Mouse (Mus musculus) v-Abl transformed pro-B cells (cell line): Measurements from ENCODE around the gene Cabp2.

Experiments used
- in situ Hi-C, 2 experiments: fragments of 400-800 bp; cut with MboI; formaldehyde crosslinking; loops; one replicate each; pipeline ENCODE4 v1.15.1; 2025; ENCODE audit not compliant: unreplicated experiment in 2 of 2

Gene Cabp2

GRCm38 (mm10) chr19:4115816-4116215 is 34.4 kb downstream of the Cabp2 start:
- in situ Hi-C loops: no loop called here

DNA sequence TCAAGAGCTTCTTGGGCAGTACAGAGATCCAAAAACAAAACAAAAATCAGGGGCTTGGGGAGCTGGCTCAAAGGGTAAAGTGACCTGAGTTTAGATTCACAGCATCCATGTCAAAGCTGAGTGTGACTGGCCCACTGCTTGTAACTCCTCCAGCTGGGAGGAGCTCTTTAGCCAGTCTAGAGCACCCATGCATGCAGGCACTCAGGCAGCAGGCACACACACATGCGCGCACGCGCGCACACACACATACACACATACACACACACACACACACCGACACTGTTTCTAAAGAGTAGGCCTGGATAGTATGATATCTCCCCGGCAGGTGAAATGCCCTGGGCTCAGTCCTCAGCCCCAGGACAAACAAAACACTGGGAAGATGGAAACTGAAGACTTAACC is 35.6 kb downstream of the Cabp2 start:
- in situ Hi-C loops: no loop called here

GRCm38 (mm10) chr19:4118350-4118749 is 37.0 kb downstream of the Cabp2 start:
- in situ Hi-C loops: no loop called here

GRCm38 (mm10) chr19:4119716-4120487 is 38.5 kb downstream of the Cabp2 start:
- in situ Hi-C loops: loop anchor here in 1 of 2 experiments (5.0 kb wide), 1 partner anchor 82 kb away; the partner anchor contains the start of gene Rad9a

DNA sequence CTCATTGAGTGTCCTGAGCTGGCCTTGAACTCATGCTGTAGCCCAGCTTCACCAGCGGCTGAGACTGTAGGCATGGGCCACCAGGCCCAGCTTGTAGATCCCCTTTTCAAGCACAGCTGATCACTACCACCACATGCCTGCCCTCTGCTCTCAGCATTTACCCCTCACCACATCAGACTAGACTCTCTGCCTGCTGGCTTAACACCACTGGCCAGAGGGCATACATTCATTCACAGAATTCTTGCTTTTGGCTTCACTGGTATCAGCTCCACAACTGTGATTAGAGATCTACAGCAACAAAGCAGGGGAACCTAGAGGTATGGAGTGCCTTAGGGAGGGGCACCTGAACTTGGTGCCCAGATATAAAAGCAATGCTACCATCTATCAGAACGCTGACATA is 39.1 kb downstream of the Cabp2 start:
- in situ Hi-C loops: loop anchor here in 1 of 2 experiments (5.0 kb wide), 1 partner anchor 82 kb away; the partner anchor contains the start of gene Rad9a

- in situ Hi-C loops: loop anchor here in 1 of 2 experiments (5.0 kb wide), 1 partner anchor 81 kb away; the partner anchor contains the start of gene Rad9a
Measured at GRCm38 (mm10) chr19:4121097-4121805, 39.9 kb downstream of the Cabp2 start.

DNA sequence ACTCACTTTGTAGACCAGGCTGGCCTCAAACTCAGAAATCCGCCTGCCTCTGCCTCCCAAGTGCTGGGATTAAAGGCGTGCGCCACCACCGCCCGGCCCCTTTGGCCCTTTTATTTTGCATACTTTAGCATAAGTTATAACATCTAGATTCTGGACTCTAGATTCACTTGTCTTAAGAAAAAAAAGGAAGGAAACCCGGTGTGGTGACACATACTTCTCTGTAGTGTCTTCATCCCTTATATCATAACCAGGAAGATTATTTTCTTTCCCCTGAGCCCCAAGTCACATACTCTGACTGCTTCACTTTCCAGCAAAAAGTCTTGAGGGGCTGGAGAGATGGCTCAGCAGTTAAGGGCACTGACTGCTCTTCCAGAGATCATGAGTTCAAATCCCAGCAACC is 40.5 kb downstream of the Cabp2 start:
- in situ Hi-C loops: loop anchor here in 1 of 2 experiments (5.0 kb wide), 1 partner anchor 80 kb away; the partner anchor contains the start of gene Rad9a

GRCm38 (mm10) chr19:4122411-4123370 is 41.3 kb downstream of the Cabp2 start:
- in situ Hi-C loops: loop anchor here in 1 of 2 experiments (5.0 kb wide), 1 partner anchor 80 kb away; the partner anchor contains the start of gene Rad9a

GRCm38 (mm10) chr19:4124432-4124831 is 43.1 kb downstream of the Cabp2 start:
- in situ Hi-C loops: loop anchor here in 1 of 2 experiments (5.0 kb wide), 1 partner anchor 78 kb away; the partner anchor contains the start of gene Rad9a

DNA sequence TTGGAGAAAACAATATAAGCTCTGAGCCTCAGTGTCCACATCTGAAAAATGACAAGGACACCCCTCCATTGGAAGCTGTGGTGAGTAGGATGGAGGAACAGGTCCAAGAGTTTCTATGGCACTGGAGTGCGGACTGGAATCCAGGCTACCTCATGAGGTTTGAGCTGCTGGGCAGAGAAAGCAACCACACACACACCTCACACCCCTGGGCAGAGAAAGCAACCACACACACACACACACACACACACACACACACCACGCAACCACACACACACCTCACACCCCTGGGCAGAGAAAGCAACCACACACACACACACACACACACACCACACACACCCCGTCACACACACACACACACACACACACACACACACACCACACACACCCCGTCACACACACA is 43.9 kb downstream of the Cabp2 start:
- in situ Hi-C loops: loop anchor here in 1 of 2 experiments (5.0 kb wide), 1 partner anchor 77 kb away; the partner anchor contains the start of gene Rad9a

DNA sequence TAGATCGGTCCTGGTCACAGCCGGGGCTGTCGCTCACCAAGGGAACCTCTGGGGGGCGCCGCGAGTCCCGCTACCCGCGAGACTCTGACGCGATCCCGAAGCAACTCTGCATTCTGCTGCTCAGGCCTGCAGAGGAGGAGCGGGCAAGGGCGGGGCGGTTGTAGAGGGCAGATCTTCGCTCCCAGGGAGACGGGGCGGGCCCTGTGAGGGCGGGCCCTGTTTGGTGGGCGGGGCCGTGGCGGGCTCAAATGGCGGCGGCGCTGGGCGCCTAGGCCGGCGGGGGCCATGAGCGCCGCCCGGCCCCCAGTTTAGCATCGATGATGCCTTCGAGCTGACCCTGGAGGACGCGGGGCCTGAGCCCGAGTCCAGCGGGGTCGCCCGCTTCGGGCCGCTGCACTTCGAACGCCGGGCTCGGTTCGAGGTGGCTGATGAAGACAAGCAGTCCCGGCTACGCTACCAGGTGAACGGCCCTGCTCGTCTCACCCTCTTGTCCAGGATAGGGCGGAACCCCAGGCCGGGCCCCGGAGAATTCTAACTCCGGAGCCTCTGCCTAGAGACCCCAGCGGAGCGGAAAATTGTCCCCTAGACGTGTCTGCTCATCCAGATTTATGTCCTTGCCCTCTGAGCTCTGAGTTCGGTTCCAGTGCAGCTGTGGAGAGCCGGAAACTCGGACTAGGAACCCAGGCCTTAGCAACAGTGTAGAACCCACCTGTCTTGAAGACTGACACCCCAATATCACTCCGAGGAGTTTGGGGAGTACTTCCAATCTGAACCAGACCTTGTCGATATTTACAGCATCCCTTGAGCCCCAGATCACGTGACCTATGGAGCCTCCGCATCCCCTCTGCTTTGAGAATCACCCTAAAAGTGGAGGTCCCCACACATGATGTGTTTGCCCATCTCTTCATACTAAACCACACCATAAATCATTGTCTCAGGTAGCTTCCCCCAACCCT is 44.6 kb downstream of the Cabp2 start, which contains the start of gene Aip:
Gene Aip (minus strand): TSS at position 118 of the 956 bp plus-strand sequence.
- in situ Hi-C loops: loop anchor here in 1 of 2 experiments (5.0 kb wide), 1 partner anchor 76 kb away; the partner anchor contains the start of gene Rad9a

DNA sequence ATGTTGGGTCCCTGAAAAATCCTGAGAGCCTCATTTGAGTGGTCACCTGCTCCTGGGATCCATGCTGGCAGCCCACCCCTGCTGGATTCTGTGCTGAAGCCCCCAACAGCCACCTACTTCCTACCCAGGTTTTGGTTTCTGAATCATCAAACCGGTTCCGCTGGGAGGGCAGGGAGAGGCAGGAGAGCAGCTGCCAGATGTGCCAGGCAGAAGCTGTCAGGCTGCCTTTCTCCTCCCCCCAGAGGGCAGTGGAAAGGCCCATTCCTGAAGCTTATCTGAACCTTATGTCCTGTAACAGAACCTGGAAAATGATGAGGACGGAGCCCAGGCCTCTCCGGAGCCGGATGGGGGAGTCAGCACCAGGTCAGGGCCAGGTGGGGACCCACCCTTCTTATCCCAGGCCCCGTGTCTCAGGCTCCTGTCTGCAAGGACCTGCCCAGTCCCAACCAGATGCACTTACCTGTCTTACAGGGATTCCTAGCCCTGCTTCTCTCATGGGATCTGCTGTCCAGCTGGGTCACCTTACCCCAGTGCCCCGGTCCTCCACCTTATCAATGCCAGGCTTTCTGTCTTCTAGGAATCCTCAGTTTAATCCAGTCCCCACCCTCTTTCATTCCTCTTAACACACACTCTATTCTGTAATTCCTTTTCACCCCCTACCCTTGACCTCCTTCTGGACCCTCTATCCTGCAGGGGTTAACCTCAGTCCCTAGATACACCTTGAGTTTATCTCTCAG is 45.5 kb downstream of the Cabp2 start:
- in situ Hi-C loops: loop anchor here in 1 of 2 experiments (5.0 kb wide), 1 partner anchor 75 kb away; the partner anchor contains the start of gene Rad9a

- in situ Hi-C loops: loop anchor here in 1 of 2 experiments (5.0 kb wide), 1 partner anchor 73 kb away; the partner anchor contains the start of gene Rad9a
Measured at GRCm38 (mm10) chr19:4129462-4129861, 48.1 kb downstream of the Cabp2 start.

DNA sequence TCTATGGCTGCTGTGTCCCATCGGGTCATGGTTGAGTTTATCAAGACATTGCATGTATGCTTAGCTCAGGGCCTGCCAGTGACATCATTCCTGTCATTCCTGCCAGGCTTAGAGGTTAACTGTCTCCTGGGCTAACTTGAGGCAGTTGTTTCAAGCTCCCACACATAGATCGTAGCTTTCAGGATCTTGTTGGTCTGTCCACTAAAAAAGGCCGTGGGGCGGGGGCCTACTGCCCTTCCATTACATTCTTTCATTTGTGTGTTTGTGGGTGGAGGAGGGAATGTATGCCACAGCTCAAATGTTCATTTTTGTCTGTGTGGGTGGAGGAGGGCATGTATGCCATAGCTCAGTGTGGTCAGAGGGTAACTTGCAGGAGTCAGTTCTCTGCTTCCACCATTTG is 48.7 kb downstream of the Cabp2 start:
- in situ Hi-C loops: no loop called here

DNA sequence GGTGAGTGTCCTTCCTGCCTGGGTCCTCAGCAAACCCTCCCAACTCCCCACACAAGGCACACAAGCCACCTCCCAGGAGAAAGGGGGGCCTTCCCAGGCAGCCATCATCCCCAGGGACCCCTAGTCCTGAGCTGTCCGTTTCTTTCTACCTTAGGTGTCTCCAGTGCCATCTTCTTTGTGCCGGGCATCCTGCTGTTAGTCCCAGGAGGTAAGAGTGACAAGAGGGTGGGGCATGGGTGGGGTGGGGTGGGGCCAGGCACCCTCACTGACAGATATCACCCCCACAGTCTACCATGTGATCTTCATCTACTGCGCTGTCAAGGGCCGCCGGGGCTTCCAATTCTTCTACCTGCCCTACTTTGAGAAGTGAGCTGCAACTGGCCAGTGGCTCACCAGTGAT is 49.7 kb downstream of the Cabp2 start:
- in situ Hi-C loops: no loop called here

- in situ Hi-C loops: no loop called here
Measured at GRCm38 (mm10) chr19:4131768-4132167, 50.4 kb downstream of the Cabp2 start.

- in situ Hi-C loops: no loop called here
Measured at GRCm38 (mm10) chr19:4134354-4134753, 53.0 kb downstream of the Cabp2 start.
